ENCODE assay signal across 8 mouse cellular contexts in genomic region chr3:133544551-133545303, GRCm38 (mm10). TPM values are rescaled to one million over a fixed set of nuclear protein-coding genes. Genes with fewer than 3 reads are reported as not detected.
DNase-seq lines count a peak whose midpoint lies in the region; ATAC-seq and TF ChIP-seq lines count a peak whose summit lies in the region.

Gene Tet2 (minus strand): TSS chr3:133545139.

- ATAC-seq in frontal cortex, adult (ENCODE audit: low TSS enrichment) = peak; percentile 59
- ATAC-seq in hematopoietic stem cell, adult 5-6 weeks (replicated peaks in 1 of 2; ENCODE audit: insufficient read depth in 1 of 2, low FRiP score in 2 of 2, low TSS enrichment in 1 of 2, low read depth in 1 of 2, poor library complexity in 2 of 2, severe bottlenecking in 2 of 2) = peak; percentile 47 to 67
- peak; percentile 76 for ATAC-seq in lung, embryonic 16.5 days (ENCODE audit: low read depth)

- TF ChIP-seq CTCF in E14TG2a.4 (conservative IDR thresholded peaks at IDR 0.05; ENCODE audit: low read length) = no peak
- no peak for TF ChIP-seq CTCF in cerebellum, adult 2 months (IDR thresholded peaks at IDR 0.05; ENCODE audit: borderline replicate concordance, insufficient read depth, low read depth, low read length)

- peaks cover 39% of the 10 kb centered on the region for H3K4me1 ChIP-seq in E14TG2a.4 (replicated peaks; ENCODE audit: low read depth, low read length)
- H3K4me1 ChIP-seq in cerebellum, adult 2 months (ENCODE audit: control insufficient read depth, insufficient read depth, low read length) = no peaks in the 10 kb centered on the region
- H3K4me1 ChIP-seq in lung, embryonic 16.5 days (replicated peaks; ENCODE audit: control insufficient read depth, insufficient read depth, low read length) = peaks cover 14% of the 10 kb centered on the region; the same call in 1 of the 2 replicates

- H3K27ac ChIP-seq in cerebellum, adult 2 months (ENCODE audit: insufficient read depth, low read length) = peak within 1 kb of the TSS; percentile 80
- H3K27ac ChIP-seq in lung, embryonic 16.5 days (ENCODE audit: low read length) = peak within 1 kb of the TSS; percentile 99

- peak within 1 kb of the TSS; percentile 95 for H3K9ac ChIP-seq in lung, embryonic 16.5 days (ENCODE audit: low read length)

- H3K4me3 ChIP-seq in E14TG2a.4 (replicated peaks; ENCODE audit: low read length) = peak within 1 kb of the TSS; percentile 94
- H3K4me3 ChIP-seq in cerebellum, adult 2 months (replicated peaks; ENCODE audit: insufficient read depth, low read depth, low read length) = peak within 1 kb of the TSS; percentile 97
- peak within 1 kb of the TSS; percentile 82 for H3K4me3 ChIP-seq in lung, embryonic 16.5 days (ENCODE audit: low read length)

- H3K27me3 ChIP-seq in E14TG2a.4 (ENCODE audit: insufficient read depth, low read length) = no peaks in the 10 kb centered on the region
- no peaks in the 10 kb centered on the region for H3K27me3 ChIP-seq in cerebellum, adult 2 months (ENCODE audit: control insufficient read depth, insufficient read depth, low read length)
- no peaks in the 10 kb centered on the region for H3K27me3 ChIP-seq in lung, embryonic 16.5 days (ENCODE audit: control insufficient read depth, insufficient read depth, low read depth, low read length)

- H3K4me2 ChIP-seq in lung, embryonic 16.5 days (ENCODE audit: low read depth, low read length) = peak within 1 kb of the TSS; percentile 79

- 2% methylated on average over 72 of the region's 73 CpGs for WGBS in cerebellum, adult 2 months
- WGBS in lung, embryonic 16.5 days = 1% methylated on average over 23 of the region's 73 CpGs

- H3K36me3 ChIP-seq in E14TG2a.4 (ENCODE audit: insufficient read depth, low read length) = no peaks in the 10 kb centered on the region
- H3K36me3 ChIP-seq in lung, embryonic 16.5 days (ENCODE audit: control insufficient read depth, insufficient read depth, low read length) = no peaks in the 10 kb centered on the region

- peak in 1 of 2 experiments; percentile 65 for DNase-seq in cerebellum, adult 2 months
- DNase-seq in layer of hippocampus, postnatal 10 days (ENCODE audit: low spot score in 2 of 2) = peak; percentile 66 to 74
- peak; percentile 24 for DNase-seq in ovary, adult 18-20 months (ENCODE audit: low spot score)
- DNase-seq in thymus, postnatal 10 days (ENCODE audit: low spot score in 2 of 2) = peak; percentile 41 to 50

- no peaks in the 10 kb centered on the region for H3K9me3 ChIP-seq in E14TG2a.4 (ENCODE audit: low read length)
- H3K9me3 ChIP-seq in lung, embryonic 16.5 days (ENCODE audit: control insufficient read depth, low read length) = no peaks in the 10 kb centered on the region

- no peak for TF ChIP-seq POLR2A in cerebellum, adult 2 months (IDR thresholded peaks at IDR 0.05; ENCODE audit: borderline replicate concordance, insufficient read depth, low read length)

RNA-seq across cellular contexts. Expression of gene Tet2, which starts in this region (rescaled TPM):
- polyA plus RNA-seq in cerebellum, adult 2 months (2012; rRNA removed) = 19.0 TPM in 2 replicates
- total RNA-seq in hematopoietic stem cell, adult 5-6 weeks (2017) = 45.7 and 60.4 TPM in 2 replicates
- 10 to 100 TPM; 56.6 to 63.4 TPM for total RNA-seq in layer of hippocampus, postnatal 10 days (2021)
- 16.1 and 18.8 TPM in 2 replicates for polyA plus RNA-seq in lung, embryonic 16.5 days (2015; fragmentation: Nextera tagmentation; extraction: Ambion mirVana)
